Mouse (Mus musculus): Measurements from ENCODE around the gene Chuk. TPM values are rescaled to one million over a fixed set of nuclear protein-coding genes. Genes with fewer than 3 reads are reported as not detected.

Gene Chuk
- polyA plus RNA-seq, 1 experiment from 2014 or later, result 66.0 TPM

- Histone ChIP-seq H3K4me2 (replicated peaks) (no peak overlapping the region), H3K27ac (replicated peaks) (no peak overlapping the region), H3K4me3 (no peak overlapping the region), H3K9ac (replicated peaks) (no peak overlapping the region), H3K27me3 (no peaks in the 10 kb centered on the region), H3K36me3 (no peaks in the 10 kb centered on the region), H3K9me3 (no peaks in the 10 kb centered on the region), H3K4me1 (no peaks in the 10 kb centered on the region)
- WGBS, result 72% methylated on average over 8 of the region's 8 CpGs
- no peak for ATAC-seq (replicated peaks)
Observed at GRCm38 (mm10) chr19:44026956-44027530, 80.2 kb downstream of the Chuk start.

- H3K27ac ChIP-seq (replicated peaks), result no peak overlapping the region
- H3K36me3 ChIP-seq, result no peaks in the 10 kb centered on the region
- no peaks in the 10 kb centered on the region for H3K27me3 ChIP-seq
- WGBS, result 90% methylated on average over 13 of the region's 13 CpGs
- no peaks in the 10 kb centered on the region for H3K9me3 ChIP-seq
- no peak for ATAC-seq (replicated peaks)
- no peak overlapping the region for H3K4me2 ChIP-seq (replicated peaks)
- no peak overlapping the region for H3K4me3 ChIP-seq
- H3K9ac ChIP-seq (replicated peaks), result no peak overlapping the region
- H3K4me1 ChIP-seq, result no peaks in the 10 kb centered on the region
Observed at GRCm38 (mm10) chr19:44024921-44025585, 82.2 kb downstream of the Chuk start.

Other genes with a start within 250 kb of the Chuk start
- gene Dnmbp, start 167.3 kb downstream of the Chuk start, polyA plus RNA-seq (2015; fragmentation: Nextera tagmentation; extraction: Ambion mirVana), result 8.1 and 8.7 TPM in 2 replicates
- 0.36 and 0.38 TPM in 2 replicates for gene Cpn1, start 120.9 kb downstream of the Chuk start, polyA plus RNA-seq (2015; fragmentation: Nextera tagmentation; extraction: Ambion mirVana)
- gene Cyp2c23, start 78.3 kb downstream of the Chuk start, polyA plus RNA-seq (2015; fragmentation: Nextera tagmentation; extraction: Ambion mirVana), result 0.11 TPM in 1 of 2 replicates, not detected in the other
- 18.8 and 20.0 TPM in 2 replicates for gene Erlin1, start 37.7 kb downstream of the Chuk start, polyA plus RNA-seq (2015; fragmentation: Nextera tagmentation; extraction: Ambion mirVana)
- 36.2 and 37.2 TPM in 2 replicates for gene Cwf19l1, start 28.4 kb upstream of the Chuk start, polyA plus RNA-seq (2015; fragmentation: Nextera tagmentation; extraction: Ambion mirVana)
- 145 and 149 TPM in 2 replicates for gene Bloc1s2, start 39.0 kb upstream of the Chuk start, polyA plus RNA-seq (2015; fragmentation: Nextera tagmentation; extraction: Ambion mirVana)
- 0.06 and 0.13 TPM in 2 replicates for gene Pkd2l1, start 85.0 kb upstream of the Chuk start, polyA plus RNA-seq (2015; fragmentation: Nextera tagmentation; extraction: Ambion mirVana)
- gene Scd3, start 95.8 kb upstream of the Chuk start, polyA plus RNA-seq (2015; fragmentation: Nextera tagmentation; extraction: Ambion mirVana), result 1.5 and 1.9 TPM in 2 replicates
- 253 and 267 TPM in 2 replicates for gene Scd2, start 186.2 kb upstream of the Chuk start, polyA plus RNA-seq (2015; fragmentation: Nextera tagmentation; extraction: Ambion mirVana)
- 0.15 and 0.23 TPM in 2 replicates for gene Scd4, start 225.6 kb upstream of the Chuk start, polyA plus RNA-seq (2015; fragmentation: Nextera tagmentation; extraction: Ambion mirVana)

All from forebrain, embryonic 15.5 days (tissue).